Mouse (Mus musculus) bone marrow, adult 2 months (tissue): ENCODE data around the gene 1700017B05Rik. TPM values are rescaled to one million over a fixed set of nuclear protein-coding genes. Genes with fewer than 3 reads are reported as not detected.

ENCODE experiments used
- H3K27ac ChIP-seq: fragments of 200-500 bp; 2 replicates; pipeline ENCODE4 v1.5.1; 2012; ENCODE audit warnings: low read depth, mild to moderate bottlenecking, control low read depth, inconsistent platforms, low read length; ENCODE audit not compliant: control insufficient read depth, poor library complexity, insufficient read depth
- H3K4me1 ChIP-seq: fragments of 200-500 bp; 2 replicates; pipeline ENCODE4 v1.6.1; 2011; ENCODE audit warnings: low read length; ENCODE audit not compliant: control insufficient read depth, insufficient read depth
- H3K4me3 ChIP-seq: fragments of 200-500 bp; replicated peaks from 2 replicates; pipeline ENCODE3; 2011; ENCODE audit warnings: mild to moderate bottlenecking, low read depth, low read length, control low read depth; ENCODE audit not compliant: control insufficient read depth
- CTCF ChIP-seq: fragments of 200-500 bp; IDR thresholded peaks from 2 replicates; pipeline ENCODE4 v1.5.1; 2011; ENCODE audit warnings: low read length, control low read depth; ENCODE audit not compliant: control insufficient read depth, insufficient read depth
- POLR2A ChIP-seq: fragments of 200-500 bp; IDR thresholded peaks from 2 replicates; pipeline ENCODE4 v1.6.1; 2011; ENCODE audit warnings: low read depth, mild to moderate bottlenecking, control low read depth, low read length, borderline replicate concordance; ENCODE audit not compliant: control insufficient read depth
- WGBS: fragments of 180-500 bp; shearing (Covaris S2); methylation state at CpG from one replicate; pipeline ENCODE4 v1.1.7; 2018; 5-methylcytosine and 5-hydroxymethylcytosine counted together
- polyA plus RNA-seq: library from polyadenylated mRNA; stranded (reverse); fragments of >200 nt; gene quantifications from 2 replicates; pipeline ENCODE4 v1.2.4, GENCODE M21; 2011; ENCODE audit warnings: low replicate concordance; ENCODE audit not compliant: missing spikeins, insufficient read depth, insufficient read length

The 1700017B05Rik gene
- polyA plus RNA-seq, 1 experiment, result 34.4 TPM

GRCm38 (mm10) chr9:57244106-57244685 lies 18.2 kb downstream of the 1700017B05Rik start:
- 86% methylated on average over 7 of the region's 7 CpGs for WGBS
- Histone ChIP-seq H3K27ac (no peak overlapping the region), H3K4me3 (no peak overlapping the region), H3K4me1 (peaks cover 2% of the 10 kb centered on the region; the same call in 1 of the 2 replicates)
- TF ChIP-seq CTCF (no peak), POLR2A (no peak)

DNA sequence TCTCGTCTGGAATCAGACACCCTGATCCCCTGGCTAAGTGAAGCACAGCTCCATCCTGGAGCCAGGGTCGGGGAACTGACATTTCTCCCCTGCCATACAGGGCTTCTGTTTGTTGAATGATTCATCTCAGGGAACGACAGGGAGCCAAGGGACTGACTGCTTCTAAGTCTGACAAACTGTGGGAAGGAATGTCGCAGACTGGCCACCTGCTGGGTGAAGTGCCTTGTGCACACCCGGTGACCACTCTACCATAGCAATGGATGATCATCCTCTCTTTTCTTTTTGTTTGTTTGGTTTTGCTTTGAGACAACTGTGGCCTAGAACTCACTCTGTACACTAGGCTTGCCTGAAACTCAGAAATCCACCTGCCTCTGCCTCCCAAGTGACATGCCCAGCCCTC lies 19.5 kb downstream of the 1700017B05Rik start:
- H3K27ac ChIP-seq, result no peak overlapping the region
- no peak for TF ChIP-seq POLR2A
- TF ChIP-seq CTCF, result no peak
- 72% methylated on average over 5 of the region's 5 CpGs for WGBS
- H3K4me3 ChIP-seq, result no peak overlapping the region
- H3K4me1 ChIP-seq, result peaks cover 2% of the 10 kb centered on the region; the same call in 1 of the 2 replicates

GRCm38 (mm10) chr9:57241111-57241510 lies 21.3 kb downstream of the 1700017B05Rik start:
- TF ChIP-seq POLR2A, result no peak
- no peak for TF ChIP-seq CTCF
- 79% methylated on average over 5 of the region's 5 CpGs for WGBS
- Histone ChIP-seq H3K4me1 (no peaks in the 10 kb centered on the region), H3K27ac (no peak overlapping the region), H3K4me3 (no peak overlapping the region)

GRCm38 (mm10) chr9:57238220-57238619 lies 24.2 kb downstream of the 1700017B05Rik start:
- 49% methylated on average over 2 of the region's 2 CpGs for WGBS
- H3K4me3 ChIP-seq, result no peak overlapping the region
- H3K27ac ChIP-seq, result no peak overlapping the region
- no peak for TF ChIP-seq CTCF
- TF ChIP-seq POLR2A, result no peak
- H3K4me1 ChIP-seq, result peaks cover 3% of the 10 kb centered on the region; the same call in 1 of the 2 replicates

GRCm38 (mm10) chr9:57237705-57238104 lies 24.7 kb downstream of the 1700017B05Rik start:
- 77% methylated on average over 5 of the region's 5 CpGs for WGBS
- H3K4me3 ChIP-seq, result no peak overlapping the region
- no peak overlapping the region for H3K27ac ChIP-seq
- TF ChIP-seq POLR2A, result no peak
- no peak for TF ChIP-seq CTCF
- H3K4me1 ChIP-seq, result peaks cover 3% of the 10 kb centered on the region; the same call in 1 of the 2 replicates

- H3K4me3 ChIP-seq, result no peak within 1 kb of the TSS
- H3K4me1 ChIP-seq, result peaks cover 3% of the 10 kb centered on the region; the same call in 1 of the 2 replicates
- WGBS, result 88% methylated on average over 2 of the region's 2 CpGs
- TF ChIP-seq POLR2A (no peak), CTCF (no peak)
- no peak within 1 kb of the TSS for H3K27ac ChIP-seq
Observed at GRCm38 (mm10) chr9:57236256-57236655, 26.2 kb downstream of the 1700017B05Rik start, which contains the start of gene Trcg1. Trcg1 (plus strand) TSS chr9:57236556.

GRCm38 (mm10) chr9:57233767-57234166 lies 28.6 kb downstream of the 1700017B05Rik start:
- 28% methylated on average over 3 of the region's 3 CpGs for WGBS
- no peak for TF ChIP-seq CTCF
- no peak for TF ChIP-seq POLR2A
- no peak overlapping the region for H3K27ac ChIP-seq
- H3K4me1 ChIP-seq, result peaks cover 3% of the 10 kb centered on the region; the same call in 1 of the 2 replicates
- H3K4me3 ChIP-seq, result no peak overlapping the region

DNA sequence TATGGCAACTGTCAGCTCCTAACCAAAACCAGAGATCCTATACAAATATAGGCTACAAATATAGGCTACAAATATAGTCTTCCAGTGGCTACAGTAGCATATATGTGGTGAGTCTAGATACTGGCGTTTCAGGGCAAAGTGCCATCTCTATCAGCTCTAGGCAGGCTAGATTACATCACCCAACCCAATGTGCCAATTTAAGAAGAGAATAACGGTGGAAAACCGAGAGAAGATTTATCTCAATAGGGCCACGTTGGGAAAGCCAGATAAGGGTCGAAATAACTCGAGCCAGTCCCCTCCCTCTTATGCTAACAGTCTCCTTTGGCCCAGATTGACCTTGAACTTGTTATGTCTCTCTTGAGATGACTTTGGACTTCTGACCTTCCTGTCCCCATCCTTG lies 29.3 kb downstream of the 1700017B05Rik start:
- H3K4me3 ChIP-seq, result no peak overlapping the region
- no peak overlapping the region for H3K27ac ChIP-seq
- peaks cover 3% of the 10 kb centered on the region; the same call in 1 of the 2 replicates for H3K4me1 ChIP-seq
- 20% methylated on average over 6 of the region's 6 CpGs for WGBS
- TF ChIP-seq POLR2A (no peak), CTCF (no peak)
